Mouse (Mus musculus) cerebellum, postnatal 25 days (tissue): ENCODE data around the gene Pold1.
A peak's percentile ranks its signal among the peaks of the same experiment; 100 is the strongest.

Experiments
- DNase-seq, 2 experiments: peaks; one replicate each; pipeline ENCODE4 v3.0.0; 2021; ENCODE audit warnings: mixed read lengths in 2 of 2

Pold1 gene

DNA sequence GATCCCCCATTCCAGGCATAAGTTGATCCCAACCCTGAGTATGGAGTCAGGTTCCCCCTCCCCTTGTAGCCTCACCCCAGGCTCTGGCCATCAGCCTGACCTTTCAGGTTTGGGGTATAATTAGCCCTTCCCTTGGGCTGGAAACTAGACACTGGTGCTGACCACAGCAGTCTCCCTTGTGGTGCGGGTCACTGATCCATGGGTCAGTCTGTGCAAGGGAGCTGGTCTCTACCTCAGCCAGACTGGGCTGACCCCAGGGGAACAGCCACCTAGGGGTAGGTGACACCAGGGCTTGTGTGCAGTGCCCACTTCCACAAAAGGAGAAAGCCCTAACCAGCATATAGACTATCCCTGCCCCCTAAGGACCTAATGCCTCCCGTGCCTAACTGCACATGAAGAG lies 25.6 kb downstream of the Pold1 start:
- DNase-seq: no peak

- DNase-seq: peak; percentile 77 to 83
These were observed 26.9 kb downstream of the Pold1 start for GRCm38 (mm10) chr7:44521710-44522109.

DNA sequence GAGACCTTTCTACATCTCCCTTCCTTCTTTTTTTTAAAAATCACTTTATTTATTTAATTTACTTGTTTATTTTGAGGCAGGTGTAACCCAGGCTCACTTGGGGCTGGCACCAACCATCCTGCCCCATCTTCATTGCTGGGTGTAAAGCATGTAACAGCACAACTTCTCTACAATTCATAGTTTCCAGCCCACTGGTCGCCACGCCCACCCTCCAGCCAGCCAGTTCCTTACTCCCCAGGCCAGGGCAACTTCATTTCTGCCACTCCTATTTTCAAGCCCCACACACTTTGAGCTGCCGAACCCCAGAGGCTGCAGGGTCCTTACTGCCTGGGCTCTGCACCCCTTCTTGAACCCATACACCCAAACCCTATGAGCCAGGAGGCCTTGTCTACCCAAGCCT lies 27.7 kb downstream of the Pold1 start:
- no peak for DNase-seq

GRCm38 (mm10) chr7:44519240-44519913 lies 29.3 kb downstream of the Pold1 start:
- DNase-seq: peak in 1 of 2 experiments; percentile 20

DNA sequence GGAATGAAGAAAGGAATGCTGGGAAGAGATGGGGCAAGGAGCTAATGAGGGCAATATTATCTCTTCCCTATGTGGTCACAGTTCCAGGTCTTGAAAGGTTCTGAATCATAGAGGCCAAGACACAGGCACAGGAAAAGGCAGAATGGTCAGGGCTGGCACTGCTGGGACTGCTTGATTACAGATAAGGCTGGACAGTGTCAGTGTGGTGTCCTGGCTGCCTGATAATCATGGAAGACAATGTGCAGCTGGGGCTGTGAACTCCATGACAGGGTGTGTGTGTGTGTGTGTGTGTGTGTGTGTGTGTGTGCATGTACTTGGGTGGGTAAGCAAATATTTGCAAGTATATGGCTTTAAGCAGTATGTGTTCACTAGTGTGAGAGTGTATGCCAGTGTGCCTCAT lies 41.2 kb downstream of the Pold1 start:
- DNase-seq: no peak

- peak; percentile 83 to 89 for DNase-seq
These were observed 47.0 kb downstream of the Pold1 start for GRCm38 (mm10) chr7:44501563-44502115.

DNA sequence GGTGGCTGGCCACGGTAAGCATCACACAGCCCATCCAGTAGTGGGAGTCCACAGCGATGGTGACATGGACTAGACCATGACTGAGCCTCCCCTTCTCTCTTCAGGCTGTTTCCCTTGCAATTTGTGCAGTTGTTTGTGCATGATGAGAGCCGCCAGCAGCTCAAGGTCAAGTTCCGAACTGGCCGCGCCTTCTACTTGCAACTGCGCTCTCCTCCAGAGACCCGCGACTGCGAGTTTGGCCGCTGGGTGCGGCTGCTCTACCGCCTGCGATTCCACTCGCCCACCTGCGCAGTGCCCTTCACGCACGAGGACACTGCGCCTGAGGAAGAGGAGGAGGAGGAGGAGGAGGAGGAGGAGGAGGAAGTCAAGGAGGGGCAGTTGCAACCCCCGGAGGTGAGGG lies 48.6 kb downstream of the Pold1 start:
- DNase-seq: peak in 1 of 2 experiments; percentile 12

GRCm38 (mm10) chr7:44498922-44499321 lies 49.7 kb downstream of the Pold1 start:
- DNase-seq: no peak

GRCm38 (mm10) chr7:44497361-44498055 lies 51.1 kb downstream of the Pold1 start:
- peak in 1 of 2 experiments; percentile 38 for DNase-seq

GRCm38 (mm10) chr7:44496771-44497109 lies 51.9 kb downstream of the Pold1 start:
- DNase-seq: no peak

GRCm38 (mm10) chr7:44495992-44496770 lies 52.5 kb downstream of the Pold1 start, which contains the start of the genes Emc10 and Fam71e1:
Emc10 (minus strand) TSS chr7:44496529.
Fam71e1 (plus strand) TSS chr7:44496581.
- DNase-seq: peak; percentile 99

DNA sequence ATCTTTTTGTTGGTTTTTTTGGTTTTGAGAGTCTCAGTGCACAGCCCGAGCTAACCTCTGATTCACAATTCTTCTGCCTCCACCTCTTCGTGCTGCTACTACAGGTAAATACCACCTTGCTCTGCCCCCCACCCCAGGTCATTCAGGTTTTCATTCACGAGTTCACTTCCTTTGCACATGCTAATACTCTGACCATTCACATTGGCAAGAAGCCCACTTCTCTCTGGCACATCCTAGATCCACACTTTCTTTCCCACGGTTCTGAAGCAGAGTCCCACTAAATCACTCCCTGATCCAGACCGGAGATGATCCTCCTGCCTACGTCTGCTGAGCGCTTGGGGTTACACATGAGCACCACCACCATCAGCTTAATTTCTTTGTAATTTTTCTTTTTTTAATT lies 53.6 kb downstream of the Pold1 start:
- peak in 1 of 2 experiments; percentile 34 for DNase-seq

GRCm38 (mm10) chr7:44494681-44495080 lies 54.0 kb downstream of the Pold1 start:
- peak in 1 of 2 experiments; percentile 42 for DNase-seq

- peak in 1 of 2 experiments; percentile 12 for DNase-seq
These were observed 56.4 kb downstream of the Pold1 start for GRCm38 (mm10) chr7:44492166-44492826.

DNA sequence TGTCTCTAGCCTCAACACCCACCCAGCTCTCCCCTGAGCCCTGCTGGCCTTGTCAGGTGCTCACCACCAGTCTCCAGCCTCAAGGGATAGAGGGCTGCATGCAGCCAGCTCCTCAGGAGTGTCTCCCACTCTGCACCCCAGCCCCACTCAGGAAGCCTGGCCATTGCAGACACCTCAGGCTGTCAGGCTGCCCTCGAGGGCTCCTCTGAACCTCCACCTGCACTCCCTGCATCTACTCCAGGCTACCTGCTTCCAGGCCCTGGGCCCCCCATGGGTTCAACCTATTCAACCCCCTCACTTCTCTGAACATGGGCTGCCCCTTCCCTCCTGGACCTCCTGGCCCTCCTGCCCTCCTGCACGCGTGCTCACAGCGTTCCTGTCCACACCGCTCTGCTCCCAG lies 57.3 kb downstream of the Pold1 start:
- peak in 1 of 2 experiments; percentile 8 for DNase-seq

GRCm38 (mm10) chr7:44490281-44490680 lies 58.4 kb downstream of the Pold1 start:
- DNase-seq: peak in 1 of 2 experiments; percentile 22

- DNase-seq: peak in 1 of 2 experiments; percentile 21
These were observed 60.1 kb downstream of the Pold1 start for GRCm38 (mm10) chr7:44488545-44488944.

GRCm38 (mm10) chr7:44487936-44488335 lies 60.7 kb downstream of the Pold1 start:
- peak in 1 of 2 experiments; percentile 11 for DNase-seq

DNA sequence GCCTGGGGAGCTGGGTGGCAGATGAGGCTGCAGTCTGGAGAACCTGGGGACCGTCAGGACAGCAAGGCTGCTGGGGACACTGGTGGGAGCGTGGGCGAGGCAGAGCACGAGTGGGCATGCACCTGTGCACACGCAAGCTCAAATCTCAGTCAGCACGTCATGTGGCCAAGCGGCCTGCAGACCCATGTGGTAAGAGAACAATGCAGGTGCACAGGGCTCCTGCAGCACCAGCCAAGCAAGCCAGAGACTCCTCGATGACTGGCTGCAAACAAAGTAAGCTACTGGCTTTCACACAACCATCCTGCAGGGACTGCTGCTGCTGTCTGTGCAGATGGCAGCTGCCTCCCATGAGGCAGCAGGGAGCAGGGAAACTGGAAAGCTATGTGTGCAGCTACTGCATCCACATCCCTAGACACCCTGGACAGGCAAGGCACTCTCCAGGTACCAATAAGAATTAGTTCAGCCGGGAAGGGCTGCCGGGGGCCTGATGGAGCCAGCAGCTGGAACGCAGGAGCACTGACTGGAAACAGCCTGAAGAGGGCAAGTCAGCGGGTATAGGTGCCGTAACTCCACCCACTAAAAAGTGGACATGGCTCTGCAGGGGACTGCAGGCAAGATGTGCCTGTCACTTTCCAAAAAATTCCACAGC lies 61.6 kb downstream of the Pold1 start:
- DNase-seq: peak; percentile 18

DNA sequence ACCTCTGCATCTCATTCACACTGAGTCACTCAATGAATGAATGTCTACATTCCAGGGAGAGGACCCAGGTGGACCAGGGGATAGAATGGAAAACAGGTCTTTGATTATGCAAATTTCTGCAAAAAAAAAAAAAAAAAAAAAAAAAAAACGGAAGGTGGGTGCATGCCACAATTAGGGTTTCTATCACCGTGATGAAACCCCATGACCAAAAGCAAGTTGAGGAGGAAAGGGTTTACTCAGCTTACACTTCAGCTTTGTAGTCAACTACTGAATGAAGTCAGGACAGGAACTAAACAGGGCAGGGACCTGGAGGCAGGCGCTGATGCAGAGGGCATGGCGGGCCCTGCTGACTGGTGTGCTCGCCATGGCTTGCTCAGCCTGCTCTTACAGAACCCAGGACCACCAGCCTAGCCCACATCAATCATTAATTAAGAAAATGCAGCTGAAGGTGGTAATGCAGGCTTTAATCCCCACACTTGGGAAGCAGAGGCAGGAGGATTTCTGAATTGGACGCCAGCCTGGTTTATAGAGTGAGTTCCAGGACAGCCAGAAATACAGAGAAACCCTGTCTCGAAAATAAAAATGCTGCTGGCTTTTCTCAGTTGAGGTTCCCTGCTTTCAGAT lies 63.0 kb downstream of the Pold1 start:
- DNase-seq: peak in 1 of 2 experiments; percentile 10

DNA sequence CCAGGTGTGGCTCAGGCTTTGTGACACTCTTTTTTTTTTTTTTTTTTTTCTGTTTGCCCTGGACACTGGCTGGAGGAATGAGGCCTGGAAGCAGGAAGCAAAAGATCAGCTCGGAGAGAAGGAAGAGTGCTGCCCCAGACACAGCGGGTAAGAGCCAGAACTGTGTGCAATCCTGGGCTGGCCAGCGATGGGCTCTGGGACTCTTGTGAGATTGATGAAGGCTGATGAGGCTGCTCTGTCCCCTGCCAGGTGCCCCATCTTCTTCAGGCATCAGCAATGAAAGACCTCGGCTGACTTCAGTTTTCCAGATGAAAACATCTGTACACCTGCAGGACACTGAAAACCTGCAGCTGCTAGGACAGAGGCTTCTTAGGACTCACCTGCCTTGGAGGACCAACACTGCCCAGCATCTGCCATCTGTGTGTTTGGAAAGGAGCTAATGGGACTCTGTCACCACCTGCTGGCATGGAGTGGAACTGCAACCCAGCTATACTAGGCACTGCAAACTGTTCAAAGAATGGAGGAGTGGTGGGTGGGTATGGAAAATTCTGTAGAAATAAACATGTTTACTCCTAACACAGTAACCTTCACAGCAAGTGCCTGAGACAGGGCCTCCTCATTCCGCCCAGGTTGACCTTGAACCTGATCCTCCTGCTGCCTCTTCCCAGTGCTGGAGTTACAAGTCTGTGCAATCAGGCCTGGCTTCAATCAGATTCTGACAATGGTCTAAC lies 63.6 kb downstream of the Pold1 start:
- DNase-seq: peak; percentile 91 to 92
